Mouse (Mus musculus) brown adipose tissue, adult 24 weeks (tissue): ENCODE measurements around the gene Trpc5os. TPM values are rescaled to one million over a fixed set of nuclear protein-coding genes. Genes with fewer than 3 reads are reported as not detected.

Experiments
- H3K27ac ChIP-seq: fragments of 200-500 bp; replicated peaks from 2 replicates; pipeline ENCODE4 v1.5.1; 2012; ENCODE audit warnings: low read depth, mild to moderate bottlenecking, low read length
- H3K4me1 ChIP-seq: fragments of 200-500 bp; 2 replicates; pipeline ENCODE4 v1.6.1; 2012; ENCODE audit warnings: low read length, mixed read lengths; ENCODE audit not compliant: control insufficient read depth, insufficient read depth, insufficient read length
- H3K4me3 ChIP-seq: fragments of 200-500 bp; 2 replicates; pipeline ENCODE4 v1.5.1; 2012; ENCODE audit warnings: low read depth, mild to moderate bottlenecking, low read length, moderate library complexity; ENCODE audit not compliant: insufficient read depth
- polyA plus RNA-seq: library from polyadenylated mRNA; stranded (reverse); fragments of >200 nt; gene quantifications from 2 replicates; pipeline ENCODE4 v1.2.4, GENCODE M21; 2012; ENCODE audit not compliant: missing spikeins, insufficient read depth, insufficient read length

The Trpc5os gene
- not detected in 2 replicates for polyA plus RNA-seq

GRCm38 (mm10) chrX:144456281-144456680 is at the start of gene Trpc5os:
Gene Trpc5os, plus strand, starts transcription at chrX:144456581.
- Histone ChIP-seq H3K27ac (no peak within 1 kb of the TSS), H3K4me3 (no peak within 1 kb of the TSS), H3K4me1 (no peaks in the 10 kb centered on the region)

DNA sequence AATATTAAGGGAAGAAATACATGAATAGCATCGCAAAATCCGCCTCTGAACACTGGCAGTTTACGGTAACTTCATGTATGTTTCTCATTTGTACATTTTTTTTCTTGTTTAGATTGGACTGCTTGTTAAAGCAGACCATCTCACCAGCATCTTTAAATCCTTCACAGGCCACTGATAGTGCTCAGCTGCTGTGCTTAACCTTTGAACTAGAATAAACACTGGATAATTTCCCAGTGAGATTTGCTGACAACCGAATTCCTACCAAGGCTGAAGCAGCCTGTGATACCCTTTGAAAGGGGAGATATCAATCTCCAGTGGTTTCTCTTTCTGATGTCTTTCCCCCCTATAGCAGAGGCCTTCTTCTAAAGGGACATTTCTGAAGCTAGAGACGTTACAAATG is 48.3 kb upstream of the Trpc5os start:
- H3K4me1 ChIP-seq = no peaks in the 10 kb centered on the region
- no peak overlapping the region for H3K27ac ChIP-seq
- no peak overlapping the region for H3K4me3 ChIP-seq

DNA sequence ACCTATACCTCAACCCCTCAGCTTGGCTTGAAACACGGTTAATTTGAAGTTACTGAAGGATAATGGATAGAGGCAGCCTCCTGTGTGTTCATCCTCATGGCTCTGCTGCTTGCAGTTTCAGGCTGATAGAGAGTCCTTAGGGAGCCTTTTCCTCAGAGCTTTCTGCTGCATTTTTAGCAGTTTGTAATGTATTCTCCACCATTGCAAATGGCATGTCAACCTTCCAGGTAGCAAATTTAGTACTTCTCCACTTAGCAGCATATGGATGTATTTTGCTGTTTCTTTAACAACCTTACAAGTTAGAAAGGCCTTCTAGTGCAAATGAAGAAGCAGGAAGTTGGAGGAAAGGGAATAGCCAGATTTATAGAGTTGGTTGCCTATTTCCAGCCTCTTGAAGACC is 36.1 kb upstream of the Trpc5os start:
- H3K27ac ChIP-seq = no peak overlapping the region
- no peaks in the 10 kb centered on the region for H3K4me1 ChIP-seq
- H3K4me3 ChIP-seq = no peak overlapping the region

GRCm38 (mm10) chrX:144421091-144421490 is 35.3 kb upstream of the Trpc5os start:
- Histone ChIP-seq H3K27ac (no peak overlapping the region), H3K4me1 (no peaks in the 10 kb centered on the region), H3K4me3 (no peak overlapping the region)

- H3K4me1 ChIP-seq = no peaks in the 10 kb centered on the region
- no peak overlapping the region for H3K4me3 ChIP-seq
- no peak overlapping the region for H3K27ac ChIP-seq
These were observed 32.5 kb upstream of the Trpc5os start for GRCm38 (mm10) chrX:144423848-144424247.

GRCm38 (mm10) chrX:144464416-144464815 is 8.0 kb downstream of the Trpc5os start:
- no peak overlapping the region for H3K27ac ChIP-seq
- H3K4me3 ChIP-seq = no peak overlapping the region
- no peaks in the 10 kb centered on the region for H3K4me1 ChIP-seq

DNA sequence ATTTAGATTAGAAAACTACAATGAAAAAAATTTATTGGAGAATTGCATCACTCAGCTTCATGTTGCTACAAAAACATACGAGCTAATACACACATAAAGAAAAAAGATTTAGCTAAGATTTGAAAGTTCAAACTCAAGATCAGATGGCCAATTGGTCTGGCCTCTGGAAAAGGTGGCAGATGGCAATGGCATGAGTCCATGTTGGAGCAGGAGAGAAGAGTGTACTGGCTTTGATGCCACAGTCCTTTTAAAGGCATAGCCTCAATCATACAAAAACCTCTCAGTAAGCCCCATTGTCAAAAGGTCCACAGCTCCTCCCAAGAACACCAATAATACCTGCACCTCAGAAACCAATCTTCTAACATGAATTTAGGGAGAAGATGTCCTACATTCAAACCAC is 35.0 kb downstream of the Trpc5os start:
- H3K4me3 ChIP-seq = no peak overlapping the region
- H3K27ac ChIP-seq = no peak overlapping the region
- no peaks in the 10 kb centered on the region for H3K4me1 ChIP-seq

DNA sequence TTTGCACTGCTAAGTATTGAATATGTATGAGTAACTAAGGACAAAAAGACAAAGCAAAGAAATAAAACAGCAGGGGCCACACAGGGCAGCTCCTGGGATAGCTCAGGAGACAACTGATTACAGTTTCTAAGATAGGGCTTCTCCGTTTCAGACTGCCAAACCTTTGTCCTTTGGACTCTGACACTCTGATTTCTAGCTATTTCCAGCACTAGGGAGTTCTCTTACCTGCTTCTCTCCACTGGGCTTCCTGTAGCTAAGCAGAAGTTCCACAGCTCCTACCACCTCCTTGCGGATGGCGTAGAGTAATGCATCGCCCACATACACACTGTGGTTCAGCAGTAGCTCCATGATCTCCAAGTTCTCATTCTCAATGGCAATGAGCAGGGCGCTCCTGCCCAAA is 66.9 kb downstream of the Trpc5os start:
- Histone ChIP-seq H3K4me3 (no peak overlapping the region), H3K27ac (no peak overlapping the region), H3K4me1 (no peaks in the 10 kb centered on the region)

DNA sequence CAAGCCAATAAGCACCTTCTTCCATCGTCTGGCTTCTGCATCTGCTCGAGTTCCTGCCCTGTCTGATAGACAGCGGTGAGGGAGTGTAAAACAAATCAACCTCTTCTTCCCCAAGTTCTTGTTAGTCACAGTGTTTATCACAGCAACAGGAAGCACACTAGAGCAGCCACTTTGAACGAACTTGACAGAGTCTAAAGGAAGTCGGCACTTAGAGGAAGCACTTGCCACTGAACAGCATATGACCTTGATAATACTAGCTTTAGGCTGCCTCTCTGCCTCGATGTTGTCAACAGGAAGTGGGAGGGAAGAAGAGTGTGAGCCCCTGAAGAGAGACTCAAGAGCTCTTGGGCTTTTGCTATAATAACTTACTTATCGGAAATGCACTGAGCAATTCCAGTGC is 69.7 kb downstream of the Trpc5os start:
- no peak overlapping the region for H3K27ac ChIP-seq
- H3K4me3 ChIP-seq = no peak overlapping the region
- no peaks in the 10 kb centered on the region for H3K4me1 ChIP-seq

Other genes with a start within 250 kb of the Trpc5os start
- 13.4 and 15.8 TPM in 2 replicates for gene Alg13, start 138.8 kb upstream of the Trpc5os start, polyA plus RNA-seq
- not detected in 2 replicates for gene Trpc5, start 231.6 kb downstream of the Trpc5os start, polyA plus RNA-seq
- not detected in 2 replicates for gene Rtl4, start 232.3 kb downstream of the Trpc5os start, polyA plus RNA-seq